Mouse (Mus musculus) duodenum, adult 2 months (tissue): ENCODE results near the gene Plscr1. TPM values are rescaled to one million over a fixed set of nuclear protein-coding genes. Genes with fewer than 3 reads are reported as not detected.

Experiments used
- polyA plus RNA-seq: library from polyadenylated mRNA; depleted of rRNA; stranded (reverse); fragments of >200 nt; gene quantifications from 2 replicates; pipeline ENCODE4 v1.2.3, GENCODE M21; 2012; ENCODE audit warnings: low replicate concordance; rRNA removed

The Plscr1 gene
- polyA plus RNA-seq: 30.0 and 37.2 TPM in 2 replicates

DNA sequence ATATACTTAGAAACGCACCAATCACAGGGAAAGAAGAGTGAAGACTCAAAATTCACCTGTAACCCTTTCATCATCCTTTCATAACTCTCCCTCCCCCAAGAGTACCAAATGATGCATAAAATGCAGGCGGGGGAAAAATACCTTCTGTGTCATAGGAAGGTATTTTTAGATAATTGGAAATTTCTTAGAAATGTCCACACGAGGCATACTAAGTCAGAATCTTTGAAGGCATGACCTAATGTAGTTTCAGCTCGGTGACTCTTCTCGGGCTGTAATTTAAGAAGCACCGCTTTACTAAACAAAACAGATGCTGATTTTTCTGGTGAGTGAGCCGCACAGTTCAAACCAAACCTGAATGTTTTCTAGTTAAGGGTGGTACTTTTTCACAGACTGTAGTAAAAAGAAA is at the start of gene Plscr1:
Plscr1 (plus strand) TSS at position 304 of the 406 bp plus-strand sequence.

GRCm38 (mm10) chr9:92275486-92276207 is 26.1 kb downstream of the Plscr1 start, which contains the start of gene Plscr2:
TSS of gene Plscr2 (plus strand) at chr9:92275602.

GRCm38 (mm10) chr9:92309077-92309476 is 59.5 kb downstream of the Plscr1 start, which contains the start of gene 1700057G04Rik:
TSS of gene 1700057G04Rik (plus strand) at chr9:92309377.

Other genes with a start within 250 kb of the Plscr1 start
- gene Plscr5, start 56.8 kb upstream of the Plscr1 start, polyA plus RNA-seq: not detected in 2 replicates
- 1.1 and 1.3 TPM in 2 replicates for gene Plscr2, start 25.9 kb downstream of the Plscr1 start, polyA plus RNA-seq
- gene 1700057G04Rik, start 59.6 kb downstream of the Plscr1 start, polyA plus RNA-seq: not detected in 2 replicates
- 1.8 and 3.0 TPM in 2 replicates for gene Plscr4, start 207.6 kb downstream of the Plscr1 start, polyA plus RNA-seq